Mouse (Mus musculus) adrenal gland, adult (tissue): Measurements from ENCODE around the gene Bbs9.
A peak's percentile ranks its signal among the peaks of the same experiment; 100 is the strongest.

Experiments
- DNase-seq, 2 experiments: peaks; one replicate each; pipeline ENCODE4 v3.0.0; 2022 to 2023; ENCODE audit warnings: low spot score in 1 of 2; ENCODE audit not compliant: inconsistent age in 2 of 2

Bbs9 gene

GRCm38 (mm10) chr9:22467371-22468169, 7.9 kb upstream of the Bbs9 start:
- DNase-seq: peak; percentile 72 to 86

DNA sequence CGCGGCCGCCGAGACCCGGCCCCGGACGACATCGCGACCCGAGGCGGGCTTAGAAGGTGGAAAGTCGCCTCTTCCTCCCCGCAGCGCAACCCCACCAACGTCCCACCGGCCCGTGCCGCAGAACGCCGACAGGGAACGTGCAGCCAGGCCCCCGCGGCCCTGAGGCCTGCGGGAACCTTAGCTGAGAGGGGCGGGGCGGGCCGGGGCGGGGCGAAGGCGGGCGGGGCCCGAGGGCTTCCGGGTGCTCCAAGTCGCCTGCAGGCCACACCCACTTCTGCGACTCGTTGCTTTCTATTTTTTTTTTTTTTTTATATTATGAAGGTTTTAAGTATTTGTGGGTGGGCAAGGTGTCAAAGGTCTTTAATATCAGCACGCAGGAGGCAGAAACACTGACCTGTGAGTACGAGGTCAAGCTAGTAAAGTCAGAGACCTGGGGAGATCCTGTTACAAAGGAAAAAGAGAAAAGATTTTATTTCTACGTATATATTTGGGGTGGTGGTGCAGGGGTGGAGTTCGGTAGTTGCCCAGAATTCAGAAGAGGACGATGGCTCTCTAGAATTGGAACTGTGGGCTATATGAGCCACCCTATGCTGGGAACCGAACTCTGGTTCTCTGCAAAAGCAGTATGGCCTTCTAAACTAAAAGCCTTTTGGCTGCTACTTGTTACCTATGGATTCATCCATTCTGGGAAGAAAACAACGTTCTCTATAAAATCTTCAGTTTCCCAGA, 7.2 kb upstream of the Bbs9 start:
- DNase-seq: peak; percentile 62 to 84

GRCm38 (mm10) chr9:22468899-22469259, 6.6 kb upstream of the Bbs9 start:
- peak in 1 of 2 experiments; percentile 31 for DNase-seq

DNA sequence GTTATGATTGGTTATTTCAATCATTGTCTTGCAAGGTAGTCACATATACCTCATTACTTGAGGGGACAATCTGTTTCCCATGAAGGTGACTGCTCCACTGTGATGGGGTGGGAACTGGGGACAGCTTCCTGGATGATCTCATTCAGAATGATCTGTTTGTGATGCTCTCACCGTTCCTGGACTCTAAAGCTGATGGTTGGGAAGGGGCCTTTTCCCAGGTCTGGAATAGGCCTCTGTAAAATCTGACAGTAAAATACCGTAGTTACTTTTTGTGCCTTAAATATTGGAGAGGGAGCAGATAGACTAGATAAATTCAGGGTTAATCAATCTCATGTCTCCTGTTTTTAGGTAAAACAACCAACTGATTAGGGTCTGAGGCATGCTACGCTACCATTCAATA, 5.9 kb upstream of the Bbs9 start, which contains the start of gene Rp9:
Gene Rp9, minus strand, starts transcription at position 101 of the 400 bp plus-strand sequence.
- peak in 1 of 2 experiments; percentile 25 for DNase-seq

GRCm38 (mm10) chr9:22476265-22476664, 750 bp downstream of the Bbs9 start:
- DNase-seq: peak in 1 of 2 experiments; percentile 13

DNA sequence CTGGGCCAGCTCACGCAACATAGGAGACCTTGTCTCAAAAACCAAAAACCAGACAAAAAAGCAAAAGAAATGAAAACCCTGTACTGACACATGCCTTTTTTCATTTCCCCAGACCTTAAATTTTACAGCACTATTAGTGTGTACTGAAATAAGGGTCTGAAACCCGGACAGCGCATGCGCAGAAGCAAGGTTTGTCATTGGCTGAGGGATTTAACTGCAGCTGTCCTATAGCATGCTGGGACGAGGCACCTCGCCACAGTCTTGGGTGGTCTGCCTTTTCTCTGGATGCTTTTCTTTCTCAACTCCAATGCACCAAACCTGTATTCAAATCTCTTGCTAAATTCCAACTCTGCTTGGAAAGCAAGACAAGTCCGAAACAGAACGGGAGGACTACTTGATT, 3.4 kb downstream of the Bbs9 start:
- DNase-seq: no peak

DNA sequence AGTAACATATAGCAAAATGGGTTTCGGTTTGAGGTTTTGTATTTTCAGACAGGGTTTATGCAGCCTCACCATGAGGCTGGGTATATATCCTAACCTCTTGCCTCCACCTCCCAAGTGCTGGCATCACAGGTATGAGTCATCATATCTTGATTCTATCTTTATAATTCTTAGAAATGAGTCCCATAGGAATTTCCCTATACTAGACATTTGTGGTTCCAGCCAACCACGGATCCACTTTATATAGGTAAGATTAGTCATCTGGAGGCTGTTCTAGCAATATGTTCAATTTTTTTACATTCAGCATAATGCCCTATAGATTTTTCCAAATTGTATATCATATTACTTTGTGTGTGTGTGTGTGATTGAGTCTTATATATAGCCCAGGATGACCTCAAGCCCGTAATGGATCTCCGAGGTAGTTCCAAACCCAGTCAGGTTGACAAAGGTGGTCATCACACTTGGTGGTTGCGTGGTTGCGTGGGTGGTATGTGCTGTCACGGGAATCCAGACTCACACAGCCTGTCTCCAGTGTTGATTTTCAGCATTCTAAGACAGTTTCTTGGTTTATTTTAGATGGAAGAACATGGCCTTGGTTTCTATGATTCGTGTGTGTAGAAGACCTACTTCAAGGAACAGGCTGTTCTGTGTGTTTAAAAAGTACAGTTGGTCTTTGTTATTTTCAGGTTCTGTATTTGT, 8.5 kb downstream of the Bbs9 start:
- no peak for DNase-seq

GRCm38 (mm10) chr9:22484562-22485308, 9.2 kb downstream of the Bbs9 start:
- DNase-seq: no peak

DNA sequence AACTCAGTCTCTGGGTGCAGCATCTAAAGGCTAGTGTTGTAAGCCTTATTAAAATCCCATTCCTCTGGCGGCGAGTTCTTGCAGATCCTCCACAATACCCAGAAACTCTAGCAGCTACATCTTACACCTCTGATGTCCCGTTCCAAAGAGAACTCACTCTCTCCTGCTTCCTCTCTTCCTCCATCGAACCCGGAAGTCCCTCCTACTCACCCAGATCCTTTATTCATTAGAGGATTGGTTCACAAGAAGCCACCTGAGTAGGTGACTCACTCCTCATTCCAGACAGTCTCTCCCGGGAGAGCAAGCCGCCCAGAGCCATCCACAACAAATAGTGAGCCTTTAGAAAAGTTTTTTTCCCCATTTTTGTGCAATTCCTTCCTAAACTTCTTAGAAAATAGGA, 10.7 kb downstream of the Bbs9 start:
- DNase-seq: no peak

- no peak for DNase-seq
These were observed 13.4 kb downstream of the Bbs9 start for GRCm38 (mm10) chr9:22488963-22489362.

DNA sequence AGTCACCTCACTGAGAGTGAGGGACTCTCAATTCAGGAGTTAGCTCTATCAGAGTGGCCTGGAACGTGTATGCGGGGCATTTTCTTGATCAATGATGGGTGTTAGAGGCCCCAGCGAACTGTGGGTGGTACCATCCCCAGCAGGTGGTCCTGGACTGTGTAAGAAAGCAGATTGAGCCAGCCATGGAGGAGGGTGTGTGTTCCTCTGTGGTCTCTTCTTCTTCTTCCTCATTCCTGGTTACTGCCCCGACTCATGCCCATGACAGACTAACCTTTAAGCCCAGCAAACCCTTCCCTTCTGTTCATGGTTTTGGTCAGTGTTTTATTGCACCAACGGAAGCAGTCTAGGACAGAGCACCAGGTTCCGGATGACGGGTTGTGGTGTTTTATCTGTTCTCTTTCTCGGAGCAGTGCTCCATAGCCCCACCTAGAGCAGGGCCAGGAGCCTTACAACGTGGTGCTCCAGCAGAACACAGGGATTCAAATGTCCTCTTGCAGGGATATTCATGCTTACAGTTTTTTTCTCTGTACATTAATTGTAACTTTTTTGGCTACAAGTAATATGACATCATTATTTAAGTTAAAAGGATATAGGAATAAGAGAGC, 18.8 kb downstream of the Bbs9 start:
- no peak for DNase-seq

DNA sequence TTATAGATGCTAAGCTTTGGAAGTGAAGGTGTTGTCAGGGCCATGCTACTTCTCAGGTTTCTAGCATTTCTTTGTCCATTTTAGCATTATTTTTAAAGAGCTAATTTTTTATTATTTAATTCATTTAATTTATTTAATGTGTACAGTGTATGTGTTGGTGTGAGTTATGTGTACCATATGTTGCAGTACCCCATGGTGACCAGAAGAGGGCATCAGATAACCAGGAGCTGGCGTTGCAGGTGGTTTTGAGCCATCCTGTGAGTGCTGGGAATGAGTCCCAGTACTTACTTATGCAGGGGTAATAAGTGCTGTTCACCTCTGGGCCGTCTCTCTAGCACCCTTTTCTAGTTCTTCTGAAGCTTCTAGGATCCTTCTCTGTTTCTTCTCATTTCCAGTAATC, 19.6 kb downstream of the Bbs9 start:
- no peak for DNase-seq

- DNase-seq: no peak
These were observed 21.7 kb downstream of the Bbs9 start for GRCm38 (mm10) chr9:22497021-22497767.

GRCm38 (mm10) chr9:22502972-22503371, 27.5 kb downstream of the Bbs9 start:
- no peak for DNase-seq

DNA sequence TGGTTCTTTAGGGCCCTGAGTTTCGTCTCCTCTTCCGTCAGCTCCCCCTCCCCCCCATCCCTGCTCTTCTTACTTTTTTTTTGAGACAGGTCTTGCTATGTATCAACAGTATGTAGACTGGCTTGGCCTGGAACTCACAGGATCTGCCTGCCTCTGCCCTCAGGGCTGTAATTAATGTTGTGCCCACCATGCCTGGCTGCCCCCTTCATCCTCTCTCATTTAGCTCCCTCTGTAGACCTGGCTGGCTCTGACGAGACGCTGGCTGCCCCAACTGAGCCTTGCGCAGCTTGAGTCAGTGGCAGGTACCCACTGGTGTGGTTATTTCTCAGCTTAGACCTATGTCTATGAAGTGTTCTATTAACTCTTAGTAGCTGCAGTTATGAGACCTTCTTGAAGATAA, 28.1 kb downstream of the Bbs9 start:
- no peak for DNase-seq

DNA sequence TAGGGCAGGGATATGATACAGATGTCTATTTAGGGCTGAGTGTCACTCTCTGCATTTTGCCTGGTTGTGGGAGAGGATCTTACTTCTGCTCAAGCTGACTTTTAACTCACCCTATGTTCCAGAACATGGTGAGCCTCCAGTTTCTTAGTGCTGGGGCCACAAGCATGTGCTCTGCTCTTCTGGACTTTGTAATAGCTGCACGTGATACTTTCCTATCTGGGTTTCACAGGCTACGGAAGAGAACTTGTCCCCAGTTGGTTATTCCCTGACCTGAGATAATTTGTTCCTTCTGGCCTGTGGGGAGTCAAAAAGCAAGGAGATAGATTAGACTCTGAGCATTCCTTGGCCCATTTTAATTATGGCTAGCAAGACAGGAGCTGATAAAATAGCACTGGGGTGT, 30.1 kb downstream of the Bbs9 start:
- DNase-seq: no peak

DNA sequence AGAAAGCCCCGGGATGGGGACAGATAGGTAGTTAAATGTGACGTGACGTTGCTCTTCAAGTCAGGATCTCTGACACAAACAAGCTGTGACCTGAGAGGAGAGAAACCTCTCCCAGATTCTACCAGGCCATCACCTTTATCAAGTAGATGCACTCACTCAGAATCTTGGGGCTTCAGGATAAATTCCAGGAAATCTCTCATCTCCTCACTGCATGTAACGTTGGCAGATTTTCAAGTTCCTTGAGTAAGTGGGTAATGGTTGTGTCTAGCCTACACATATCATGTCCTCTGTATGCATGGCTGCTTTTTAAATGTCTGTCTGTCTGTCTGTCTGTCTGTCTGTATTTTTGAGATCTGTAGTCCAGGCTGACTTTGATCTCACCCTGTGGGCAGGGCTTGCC, 39.6 kb downstream of the Bbs9 start:
- no peak for DNase-seq

- peak; percentile 26 to 68 for DNase-seq
These were observed 43.0 kb downstream of the Bbs9 start for GRCm38 (mm10) chr9:22518394-22519041.

GRCm38 (mm10) chr9:22523460-22523859, 47.9 kb downstream of the Bbs9 start:
- no peak for DNase-seq
